Mouse (Mus musculus) liver, embryonic 14.5 days (tissue): ENCODE data around the gene Itih1. TPM values are rescaled to one million over a fixed set of nuclear protein-coding genes. Genes with fewer than 3 reads are reported as not detected.
A peak's percentile ranks its signal among the peaks of the same experiment; 100 is the strongest.

ENCODE experiments used
- ATAC-seq: fragments of 200-750 bp; cut with Nextera tagmentation; 2 replicates; pipeline ENCODE4 v1.8.0; 2017; ENCODE audit warnings: moderate number of reproducible peaks, mild to moderate bottlenecking, moderate library complexity; ENCODE audit not compliant: insufficient read depth
- DNase-seq, 3 experiments: peaks; one replicate each; pipeline ENCODE4 v3.0.0-alpha.2; 2012 to 2013; ENCODE audit warnings: low read depth in 3 of 3, low spot score in 3 of 3
- H3K27ac ChIP-seq: fragments of 300-500 bp; sonication (generic); 2 replicates; pipeline ENCODE4 v1.5.1; 2014; ENCODE audit warnings: moderate library complexity, mild to moderate bottlenecking, control low read depth, inconsistent platforms
- H3K27me3 ChIP-seq: fragments of 300-500 bp; sonication (generic); 2 replicates; pipeline ENCODE4 v1.6.1; 2014; ENCODE audit warnings: mild to moderate bottlenecking, low read length, moderate library complexity; ENCODE audit not compliant: control insufficient read depth, insufficient read depth
- H3K36me3 ChIP-seq: fragments of 300-500 bp; sonication (generic); replicated peaks from 2 replicates; pipeline ENCODE4 v1.6.1; 2014; ENCODE audit warnings: low read depth; ENCODE audit not compliant: control insufficient read depth, insufficient read depth
- H3K4me1 ChIP-seq, 2 experiments: fragments of 200-500 bp in 1 of 2; fragments of 300-500 bp in 1 of 2; sonication (generic) in 1 of 2; replicated peaks; 2 replicates each; pipeline ENCODE4 v1.6.1; 2012 to 2014; ENCODE audit warnings: antibody characterized with exemption in 1 of 2, inconsistent platforms in 1 of 2, low read length in 1 of 2; ENCODE audit not compliant: control insufficient read depth in 2 of 2, insufficient read depth in 2 of 2
- H3K4me2 ChIP-seq: fragments of 300-500 bp; sonication (generic); 2 replicates; pipeline ENCODE4 v1.6.1; 2014; ENCODE audit warnings: low read depth, mild to moderate bottlenecking, control low read depth, moderate library complexity
- H3K4me3 ChIP-seq, 2 experiments: fragments of 200-500 bp in 1 of 2; fragments of 300-500 bp in 1 of 2; sonication (generic) in 1 of 2; 2 replicates each; pipeline ENCODE4 v1.5.1; 2012 to 2014; ENCODE audit warnings: low read depth in 2 of 2, low read length in 2 of 2, mild to moderate bottlenecking in 2 of 2, control low read depth in 1 of 2, inconsistent platforms in 1 of 2, moderate library complexity in 1 of 2; ENCODE audit not compliant: insufficient read depth in 1 of 2
- H3K9ac ChIP-seq: fragments of 300-500 bp; sonication (generic); replicated peaks from 2 replicates; pipeline ENCODE4 v1.6.1; 2014; ENCODE audit warnings: mild to moderate bottlenecking, control low read depth, moderate library complexity
- H3K9me3 ChIP-seq: fragments of 300-500 bp; sonication (generic); 2 replicates; pipeline ENCODE4 v1.6.1; 2016; ENCODE audit warnings: low read length, mixed read lengths; ENCODE audit not compliant: control insufficient read depth
- CTCF ChIP-seq: IDR thresholded peaks from 2 replicates; pipeline ENCODE4 v1.5.1; 2016; ENCODE audit warnings: antibody characterized with exemption, low read depth, control low read depth
- EP300 ChIP-seq: IDR thresholded peaks from 2 replicates; pipeline ENCODE4 v1.6.1; 2016; ENCODE audit warnings: antibody characterized with exemption, low read depth
- WGBS: fragments of 180-500 bp; shearing (Covaris S2); extraction: QIAGEN DNeasy Blood & Tissue Kit; methylation state at CpG from one replicate; pipeline ENCODE4 v1.1.7; 2014; ENCODE audit not compliant: insufficient replicate concordance; 5-methylcytosine and 5-hydroxymethylcytosine counted together
- polyA plus RNA-seq, 2 experiments: library from polyadenylated mRNA; depleted of rRNA in 1 of 2; stranded (reverse) in 1 of 2; unstranded in 1 of 2; fragments of >200 nt; fragmentation: Nextera tagmentation in 1 of 2; extraction: Ambion mirVana in 1 of 2; gene quantifications; 2 replicates each; pipeline versions ENCODE4 v1.2.1 to v1.2.3; 2012 to 2014

The Itih1 gene
- polyA plus RNA-seq, 2 experiments: 27.2 to 29.6 TPM

- no peaks in the 10 kb centered on the region; the same call in 1 of the 2 replicates for H3K36me3 ChIP-seq
- H3K27ac ChIP-seq: no peak overlapping the region
- H3K4me1 ChIP-seq: no peaks in the 10 kb centered on the region; a peak in 1 of 4 replicates
- H3K4me3 ChIP-seq: no peak overlapping the region
- no peaks in the 10 kb centered on the region for H3K9me3 ChIP-seq
- H3K9ac ChIP-seq: no peak overlapping the region
- ATAC-seq: no peak
- TF ChIP-seq CTCF: no peak
- no peak for TF ChIP-seq EP300
- no peak for DNase-seq
- H3K27me3 ChIP-seq: no peaks in the 10 kb centered on the region
- H3K4me2 ChIP-seq: no peak overlapping the region
- WGBS: 44% methylated on average over 2 of the region's 2 CpGs
Observed at GRCm38 (mm10) chr14:30958517-30958916, 15.4 kb upstream of the Itih1 start.

- WGBS: under 1% methylated on average over 55 of the region's 57 CpGs
- H3K4me3 ChIP-seq: peak within 1 kb of the TSS; percentile 78 to 85
- H3K4me2 ChIP-seq: peak within 1 kb of the TSS; percentile 87
- ATAC-seq (peak; percentile 100), DNase-seq (peak; percentile 93)
- H3K9ac ChIP-seq: peak within 1 kb of the TSS; percentile 83
- no peaks in the 10 kb centered on the region for H3K27me3 ChIP-seq
- TF ChIP-seq EP300: no peak
- TF ChIP-seq CTCF: peak; percentile 59
- peak within 1 kb of the TSS; percentile 56 for H3K27ac ChIP-seq
- no peaks in the 10 kb centered on the region; the same call in 1 of the 2 replicates for H3K36me3 ChIP-seq
- H3K9me3 ChIP-seq: no peaks in the 10 kb centered on the region
- peaks cover 8 to 10% of the 10 kb centered on the region in 2 experiments for H3K4me1 ChIP-seq
Observed at GRCm38 (mm10) chr14:30951154-30951825, 8.2 kb upstream of the Itih1 start, which contains the start of gene Nek4. Nek4 (plus strand) TSS chr14:30951377.

GRCm38 (mm10) chr14:30949986-30950385 is 6.9 kb upstream of the Itih1 start:
- Histone ChIP-seq H3K4me3 (no peak overlapping the region), H3K27me3 (no peaks in the 10 kb centered on the region), H3K27ac (no peak overlapping the region), H3K36me3 (no peaks in the 10 kb centered on the region; the same call in 1 of the 2 replicates), H3K9me3 (no peaks in the 10 kb centered on the region), H3K4me2 (no peak overlapping the region), H3K9ac (no peak overlapping the region), H3K4me1 (peaks cover 8 to 17% of the 10 kb centered on the region in 2 experiments)
- DNase-seq (no peak), ATAC-seq (no peak)
- 84% methylated on average over 10 of the region's 10 CpGs for WGBS
- TF ChIP-seq EP300 (no peak), CTCF (no peak)

- Histone ChIP-seq H3K9me3 (no peaks in the 10 kb centered on the region), H3K27me3 (no peaks in the 10 kb centered on the region), H3K4me2 (no peak overlapping the region), H3K4me3 (no peak overlapping the region), H3K36me3 (no peaks in the 10 kb centered on the region), H3K4me1 (peaks cover 0 to 10% of the 10 kb centered on the region in 2 experiments; a peak in 2 of 4 replicates), H3K9ac (no peak overlapping the region), H3K27ac (peak overlapping the region; percentile 9; the same call in 1 of the 2 replicates)
- TF ChIP-seq EP300 (peak; percentile 15; the same call in 1 of the 2 replicates), CTCF (no peak)
- ATAC-seq (peak; percentile 76), DNase-seq (peak in 1 of 3 experiments; percentile 37)
- 58% methylated on average over 2 of the region's 2 CpGs for WGBS
Observed at GRCm38 (mm10) chr14:30944745-30945144, 1.7 kb upstream of the Itih1 start.

- Histone ChIP-seq H3K4me1 (peaks cover 0 to 10% of the 10 kb centered on the region in 2 experiments; a peak in 2 of 4 replicates), H3K4me2 (no peak overlapping the region), H3K27me3 (no peaks in the 10 kb centered on the region), H3K9me3 (no peaks in the 10 kb centered on the region), H3K36me3 (no peaks in the 10 kb centered on the region), H3K27ac (peak overlapping the region; percentile 9; the same call in 1 of the 2 replicates), H3K4me3 (no peak overlapping the region), H3K9ac (no peak overlapping the region)
- 53% methylated on average over 11 of the region's 11 CpGs for WGBS
- TF ChIP-seq EP300 (no peak), CTCF (peak; percentile 74)
- ATAC-seq (peak; percentile 55; the same call in 1 of the 2 replicates), DNase-seq (no peak)
Observed at GRCm38 (mm10) chr14:30943860-30944674, 978 bp upstream of the Itih1 start.
